Mouse (Mus musculus): ENCODE results near the gene Zbtb4. TPM values are rescaled to one million over a fixed set of nuclear protein-coding genes. Genes with fewer than 3 reads are reported as not detected.
"Not testable (repeated sequence)": the region's sequence is repeated elsewhere in the genome, so short reads cannot be mapped to it uniquely, and the experiment has no call there.

The Zbtb4 gene
- polyA plus RNA-seq, 1 experiment from 2014 or later = 6.6 TPM

DNA sequence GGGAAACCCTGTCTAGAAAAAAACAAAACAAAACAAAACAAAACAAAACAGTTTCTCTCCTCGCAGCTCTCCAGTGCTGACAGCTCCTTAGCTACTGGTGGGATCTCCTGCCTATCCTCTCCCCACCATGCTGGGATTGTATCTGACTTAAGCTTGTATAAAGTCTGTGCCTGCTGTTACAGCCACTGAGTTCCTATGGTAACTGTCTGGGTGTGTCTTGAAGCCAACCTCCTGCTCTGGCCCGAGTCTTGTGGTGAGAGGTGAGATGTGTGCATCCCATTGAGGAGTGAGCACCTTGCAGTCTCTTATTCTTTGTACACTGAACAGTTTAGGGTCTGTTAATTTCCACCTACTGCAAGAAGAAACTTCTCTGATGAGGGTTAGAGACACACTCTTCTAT is 42.6 kb upstream of the Zbtb4 start:
- Histone ChIP-seq H3K27me3 (replicated peaks; ENCODE audit: insufficient read depth, low read length) (no peaks in the 10 kb centered on the region), H3K4me2 (replicated peaks; ENCODE audit: low read depth, low read length) (no peak overlapping the region), H3K36me3 (ENCODE audit: insufficient read depth, low read length) (no peaks in the 10 kb centered on the region), H3K4me3 (ENCODE audit: low read depth, low read length) (no peak overlapping the region), H3K27ac (ENCODE audit: low read length) (no peak overlapping the region), H3K9me3 (ENCODE audit: low read length) (no peaks in the 10 kb centered on the region), H3K4me1 (ENCODE audit: insufficient read depth, low read depth, low read length) (no peaks in the 10 kb centered on the region), H3K9ac (replicated peaks; ENCODE audit: low read depth) (no peak overlapping the region)
- DNase-seq (ENCODE audit: low spot score) (no peak), ATAC-seq (no peak)
- TF ChIP-seq CTCF (IDR thresholded peaks at IDR 0.05) (no peak), EP300 (IDR thresholded peaks at IDR 0.05) (no peak)
- 35% methylated on average over 2 of the region's 2 CpGs for WGBS

DNA sequence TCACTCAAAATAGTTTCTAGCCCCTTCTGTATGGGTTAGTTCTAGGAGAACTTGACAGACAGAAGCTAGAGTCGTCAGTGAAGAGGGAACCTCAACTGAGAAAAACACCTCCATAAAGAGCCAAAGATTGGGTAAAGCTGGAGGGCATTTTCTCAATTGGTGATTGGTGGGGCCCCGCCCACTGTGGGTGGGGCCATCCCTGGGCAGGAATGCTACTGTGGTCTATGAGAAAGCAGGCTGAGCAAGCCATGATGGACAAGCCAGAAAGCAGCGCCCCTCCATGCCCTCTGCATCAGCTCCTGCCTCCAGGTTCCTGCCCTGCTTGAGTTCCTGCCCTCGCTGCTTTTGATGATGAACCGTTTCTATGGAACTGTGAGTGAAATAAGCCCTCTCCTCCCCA is 39.8 kb upstream of the Zbtb4 start:
- Histone ChIP-seq H3K27me3 (replicated peaks; ENCODE audit: insufficient read depth, low read length) (no peaks in the 10 kb centered on the region), H3K9me3 (ENCODE audit: low read length) (no peaks in the 10 kb centered on the region), H3K4me2 (replicated peaks; ENCODE audit: low read depth, low read length) (no peak overlapping the region), H3K36me3 (ENCODE audit: insufficient read depth, low read length) (no peaks in the 10 kb centered on the region), H3K4me3 (ENCODE audit: low read depth, low read length) (no peak overlapping the region), H3K27ac (ENCODE audit: low read length) (no peak overlapping the region), H3K4me1 (ENCODE audit: insufficient read depth, low read depth, low read length) (no peaks in the 10 kb centered on the region), H3K9ac (replicated peaks; ENCODE audit: low read depth) (no peak overlapping the region)
- ATAC-seq (no peak), DNase-seq (ENCODE audit: low spot score) (peak; percentile 13)
- TF ChIP-seq CTCF (IDR thresholded peaks at IDR 0.05) (no peak), EP300 (IDR thresholded peaks at IDR 0.05) (no peak)
- WGBS = 29% methylated on average over 5 of the region's 5 CpGs

DNA sequence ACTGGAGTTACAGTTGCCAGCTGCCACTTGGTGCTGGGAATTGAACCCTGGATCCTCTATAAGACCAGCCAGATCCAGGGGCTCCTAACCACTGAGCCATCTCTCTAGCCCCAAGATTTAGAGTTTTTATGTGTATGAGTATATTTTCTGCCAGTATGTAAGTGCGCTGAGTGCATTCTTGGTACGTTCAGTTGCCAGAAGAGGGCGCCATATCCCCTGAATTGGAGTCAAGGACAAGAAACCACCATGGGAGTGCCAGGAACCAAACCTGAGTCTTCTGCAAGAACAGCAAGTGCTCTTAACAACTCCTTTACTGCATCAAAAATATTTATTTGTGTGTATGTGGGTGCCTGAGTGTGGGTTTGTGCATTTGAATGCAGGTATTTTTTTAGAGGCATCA is 36.6 kb upstream of the Zbtb4 start:
- no peaks in the 10 kb centered on the region for H3K4me1 ChIP-seq (ENCODE audit: insufficient read depth, low read depth, low read length)
- H3K27ac ChIP-seq (ENCODE audit: low read length) = no peak overlapping the region
- no peak overlapping the region for H3K4me2 ChIP-seq (replicated peaks; ENCODE audit: low read depth, low read length)
- 27% methylated on average over 3 of the region's 3 CpGs for WGBS
- ATAC-seq (peak; percentile 25; the same call in 1 of the 2 replicates), DNase-seq (ENCODE audit: low spot score) (peak; percentile 74)
- H3K4me3 ChIP-seq (ENCODE audit: low read depth, low read length) = no peak overlapping the region
- H3K27me3 ChIP-seq (replicated peaks; ENCODE audit: insufficient read depth, low read length) = no peaks in the 10 kb centered on the region
- no peaks in the 10 kb centered on the region for H3K9me3 ChIP-seq (ENCODE audit: low read length)
- H3K9ac ChIP-seq (replicated peaks; ENCODE audit: low read depth) = no peak overlapping the region
- TF ChIP-seq CTCF (IDR thresholded peaks at IDR 0.05) (peak; percentile 72), EP300 (IDR thresholded peaks at IDR 0.05) (no peak)
- peaks cover 5% of the 10 kb centered on the region; the same call in 1 of the 2 replicates for H3K36me3 ChIP-seq (ENCODE audit: insufficient read depth, low read length)

DNA sequence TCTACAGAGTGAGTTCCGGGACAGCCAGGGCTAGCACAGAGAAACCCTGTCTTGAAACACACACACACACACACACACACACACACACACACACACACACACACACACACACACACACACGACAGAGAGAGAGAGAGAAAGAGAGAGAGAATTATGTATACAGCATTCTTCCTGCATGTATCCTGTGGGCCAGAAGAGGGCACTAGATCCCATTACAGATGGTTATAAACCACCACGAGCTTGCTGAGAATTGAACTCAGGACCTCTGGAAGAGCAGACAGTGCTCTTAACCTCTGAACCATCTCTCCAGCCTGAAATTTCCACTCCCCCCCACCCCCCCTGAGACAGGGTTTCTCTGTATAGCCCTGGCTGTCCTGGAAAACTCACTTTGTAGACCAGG is 34.3 kb upstream of the Zbtb4 start:
- H3K27me3 ChIP-seq (replicated peaks; ENCODE audit: insufficient read depth, low read length); ATAC-seq; H3K9me3 ChIP-seq (ENCODE audit: low read length); H3K4me1 ChIP-seq (ENCODE audit: insufficient read depth, low read depth, low read length); H3K4me2 ChIP-seq (replicated peaks; ENCODE audit: low read depth, low read length); H3K27ac ChIP-seq (ENCODE audit: low read length); H3K9ac ChIP-seq (replicated peaks; ENCODE audit: low read depth); H3K4me3 ChIP-seq (ENCODE audit: low read depth, low read length); DNase-seq (ENCODE audit: low spot score): not testable (repeated sequence)
- peak; percentile 46 for TF ChIP-seq CTCF (IDR thresholded peaks at IDR 0.05)
- peaks cover 28% of the 10 kb centered on the region for H3K36me3 ChIP-seq (ENCODE audit: insufficient read depth, low read length)
- 65% methylated on average over 3 of the region's 3 CpGs for WGBS

DNA sequence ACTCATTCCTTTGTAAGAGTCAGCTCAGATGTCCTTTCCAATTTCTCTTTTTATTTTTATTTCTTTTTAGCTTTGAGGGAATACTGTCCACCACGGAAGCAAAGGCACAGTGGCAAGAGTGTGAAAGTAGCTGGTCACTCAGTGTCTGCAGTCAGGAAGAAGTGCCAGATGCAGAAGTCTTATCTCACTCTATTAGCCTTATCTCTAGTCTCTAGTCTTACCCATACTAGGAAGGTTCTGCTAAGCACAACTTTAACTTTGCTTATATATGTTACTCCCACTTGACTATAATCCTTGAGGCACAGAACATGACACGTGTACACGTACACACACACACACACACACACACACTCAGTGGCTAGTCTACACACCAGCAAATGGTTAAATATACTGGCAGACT is 14.1 kb upstream of the Zbtb4 start:
- no peak for TF ChIP-seq EP300 (IDR thresholded peaks at IDR 0.05)
- TF ChIP-seq CTCF (IDR thresholded peaks at IDR 0.05) = no peak
- ATAC-seq (no peak), DNase-seq (ENCODE audit: low spot score) (no peak)
- WGBS = 55% methylated on average over 3 of the region's 3 CpGs
- Histone ChIP-seq H3K4me1 (ENCODE audit: insufficient read depth, low read depth, low read length) (peaks cover 5% of the 10 kb centered on the region), H3K9ac (replicated peaks; ENCODE audit: low read depth) (no peak overlapping the region), H3K36me3 (ENCODE audit: insufficient read depth, low read length) (peaks cover 6% of the 10 kb centered on the region; the same call in 1 of the 2 replicates), H3K4me2 (replicated peaks; ENCODE audit: low read depth, low read length) (no peak overlapping the region), H3K27me3 (replicated peaks; ENCODE audit: insufficient read depth, low read length) (no peaks in the 10 kb centered on the region), H3K4me3 (ENCODE audit: low read depth, low read length) (no peak overlapping the region), H3K9me3 (ENCODE audit: low read length) (no peaks in the 10 kb centered on the region), H3K27ac (ENCODE audit: low read length) (no peak overlapping the region)

DNA sequence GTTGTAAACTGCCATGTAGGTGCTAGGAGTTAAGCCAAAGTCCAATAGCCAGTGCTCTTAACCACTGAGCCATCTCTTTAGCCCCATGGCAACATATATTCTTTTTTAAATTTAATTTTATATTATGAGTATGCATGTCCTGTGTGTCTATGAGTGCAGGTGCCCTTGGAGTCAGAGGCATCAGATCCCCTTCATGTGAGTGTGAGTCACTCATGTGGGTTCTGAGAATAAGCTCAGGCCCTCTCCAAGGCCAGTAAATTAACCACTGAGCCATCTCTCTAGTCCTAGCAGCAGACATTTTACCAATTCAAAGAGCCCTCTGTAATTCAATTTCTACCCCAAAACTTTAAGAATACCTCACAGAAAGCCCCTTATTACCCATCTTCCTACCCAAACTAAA is 13.0 kb upstream of the Zbtb4 start:
- no peak overlapping the region for H3K27ac ChIP-seq (ENCODE audit: low read length)

DNA sequence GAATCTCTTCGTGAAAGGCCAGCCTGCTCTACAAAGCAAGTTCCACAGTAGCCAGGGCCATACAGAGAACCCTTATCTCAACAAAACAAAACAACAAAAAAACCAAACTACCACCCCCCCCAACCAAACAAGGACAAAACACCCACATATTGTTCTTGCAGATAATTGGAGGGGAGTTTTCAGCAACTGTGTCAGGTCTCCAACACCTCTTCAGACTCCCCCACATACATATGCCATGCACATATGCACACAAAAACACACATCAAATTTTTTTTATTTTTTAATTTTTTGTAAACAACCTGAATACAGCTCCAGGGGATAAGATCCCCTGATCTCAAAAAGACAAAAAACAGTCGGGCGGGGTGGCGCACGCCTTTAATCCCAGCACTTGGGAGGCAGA is 11.5 kb upstream of the Zbtb4 start:
- DNase-seq (ENCODE audit: low spot score) = no peak

More for the DNA sequence above, 13.0 kb upstream of the Zbtb4 start:
- Histone ChIP-seq H3K27me3 (replicated peaks; ENCODE audit: insufficient read depth, low read length) (no peaks in the 10 kb centered on the region), H3K36me3 (ENCODE audit: insufficient read depth, low read length) (no peaks in the 10 kb centered on the region), H3K4me2 (replicated peaks; ENCODE audit: low read depth, low read length) (no peak overlapping the region), H3K4me1 (ENCODE audit: insufficient read depth, low read depth, low read length) (peaks cover 8% of the 10 kb centered on the region), H3K4me3 (ENCODE audit: low read depth, low read length) (no peak overlapping the region), H3K9ac (replicated peaks; ENCODE audit: low read depth) (no peak overlapping the region), H3K9me3 (ENCODE audit: low read length) (no peaks in the 10 kb centered on the region)
- DNase-seq (ENCODE audit: low spot score) = no peak
- ATAC-seq = no peak
- no peak for TF ChIP-seq EP300 (IDR thresholded peaks at IDR 0.05)
- no peak for TF ChIP-seq CTCF (IDR thresholded peaks at IDR 0.05)

More for the DNA sequence above, 11.5 kb upstream of the Zbtb4 start:
- H3K9ac ChIP-seq (replicated peaks; ENCODE audit: low read depth) = no peak overlapping the region
- H3K36me3 ChIP-seq (ENCODE audit: insufficient read depth, low read length) = no peaks in the 10 kb centered on the region
- no peak overlapping the region for H3K4me3 ChIP-seq (ENCODE audit: low read depth, low read length)
- no peaks in the 10 kb centered on the region for H3K9me3 ChIP-seq (ENCODE audit: low read length)
- no peak overlapping the region for H3K4me2 ChIP-seq (replicated peaks; ENCODE audit: low read depth, low read length)
- H3K4me1 ChIP-seq (ENCODE audit: insufficient read depth, low read depth, low read length) = peaks cover 8% of the 10 kb centered on the region
- no peak overlapping the region for H3K27ac ChIP-seq (ENCODE audit: low read length)
- no peak for ATAC-seq
- 88% methylated on average over 5 of the region's 5 CpGs for WGBS
- H3K27me3 ChIP-seq (replicated peaks; ENCODE audit: insufficient read depth, low read length) = no peaks in the 10 kb centered on the region
- TF ChIP-seq EP300 (IDR thresholded peaks at IDR 0.05) (no peak), CTCF (IDR thresholded peaks at IDR 0.05) (no peak)

All from lung, postnatal 0 days (tissue).